Mouse (Mus musculus): Measurements from ENCODE around the gene Srpr. TPM values are rescaled to one million over a fixed set of nuclear protein-coding genes. Genes with fewer than 3 reads are reported as not detected.
A peak's percentile ranks its signal among the peaks of the same experiment; 100 is the strongest.

Gene Srpr
- polyA plus RNA-seq, 1 experiment from 2014 or later: 100 TPM

DNA sequence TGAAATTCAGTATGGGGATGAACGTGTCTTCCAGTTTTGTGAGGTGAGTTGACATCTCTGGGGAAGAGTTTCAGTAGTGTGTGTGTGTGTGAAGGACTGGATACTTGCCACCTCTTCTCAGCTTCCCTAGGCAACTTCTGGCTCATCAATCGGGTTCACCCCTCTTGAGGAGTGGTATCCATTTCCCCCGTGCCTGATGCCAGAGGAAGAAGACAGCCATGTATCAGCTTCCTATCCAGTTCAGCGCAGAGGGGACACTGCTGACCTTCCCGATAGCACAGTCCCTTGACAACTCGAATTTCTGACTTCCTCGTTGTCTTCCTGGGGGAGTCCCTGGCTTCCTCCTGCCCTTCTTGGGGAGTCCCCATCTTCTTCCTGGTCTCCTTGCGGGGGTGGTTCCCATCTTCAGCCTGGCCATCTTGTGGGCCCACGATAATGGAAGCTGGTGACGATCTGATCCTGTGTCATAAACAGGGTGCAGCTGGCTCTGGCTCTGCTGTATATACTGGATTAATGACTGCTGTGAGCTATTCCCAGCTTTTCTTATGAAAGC, 12.5 kb upstream of the Srpr start:
- ATAC-seq (no peak), DNase-seq (ENCODE audit: low read depth, low spot score) (no peak)
- POLR2A ChIA-PET: no interaction called here
- in situ Hi-C loops (cut with MboI; ENCODE audit: low pct_unique_long_range_greater_than_20kb): no loop called here
- no peaks in the 10 kb centered on the region for H3K27me3 ChIP-seq
- no peak for TF ChIP-seq CTCF (IDR thresholded peaks at IDR 0.05)
- CTCF ChIA-PET: no interaction called here

DNA sequence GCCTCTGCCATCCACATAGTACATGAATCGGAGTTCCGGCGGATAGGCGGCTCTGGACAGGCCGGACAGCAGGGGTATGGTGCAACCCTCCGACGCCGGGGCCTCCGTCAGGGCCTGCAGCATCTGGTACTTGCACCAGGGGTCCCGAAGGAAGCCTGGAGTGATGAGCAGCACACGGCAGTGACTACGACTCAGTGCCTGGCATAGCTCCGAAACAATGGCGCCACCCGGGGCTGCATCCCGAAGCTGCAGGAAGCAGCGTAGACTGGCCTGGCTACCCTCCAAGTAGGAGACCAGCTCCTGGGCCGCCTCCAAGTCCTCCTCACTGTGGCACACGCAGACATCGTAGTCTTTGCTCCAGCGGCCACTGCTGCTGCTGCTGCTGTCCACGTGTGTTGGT, 11.3 kb upstream of the Srpr start:
- in situ Hi-C loops (cut with MboI; ENCODE audit: low pct_unique_long_range_greater_than_20kb): no loop called here
- no peaks in the 10 kb centered on the region for H3K27me3 ChIP-seq
- CTCF ChIA-PET: interaction anchor here (1.4 to 1.6 kb wide), 2 partner anchors 7 to 11 kb away, joined by 3 to 4 read pairs; no protein-coding TSS in a partner anchor
- no peak for DNase-seq (ENCODE audit: low read depth, low spot score)
- POLR2A ChIA-PET: no interaction called here
- no peak for ATAC-seq
- no peak for TF ChIP-seq CTCF (IDR thresholded peaks at IDR 0.05)

DNA sequence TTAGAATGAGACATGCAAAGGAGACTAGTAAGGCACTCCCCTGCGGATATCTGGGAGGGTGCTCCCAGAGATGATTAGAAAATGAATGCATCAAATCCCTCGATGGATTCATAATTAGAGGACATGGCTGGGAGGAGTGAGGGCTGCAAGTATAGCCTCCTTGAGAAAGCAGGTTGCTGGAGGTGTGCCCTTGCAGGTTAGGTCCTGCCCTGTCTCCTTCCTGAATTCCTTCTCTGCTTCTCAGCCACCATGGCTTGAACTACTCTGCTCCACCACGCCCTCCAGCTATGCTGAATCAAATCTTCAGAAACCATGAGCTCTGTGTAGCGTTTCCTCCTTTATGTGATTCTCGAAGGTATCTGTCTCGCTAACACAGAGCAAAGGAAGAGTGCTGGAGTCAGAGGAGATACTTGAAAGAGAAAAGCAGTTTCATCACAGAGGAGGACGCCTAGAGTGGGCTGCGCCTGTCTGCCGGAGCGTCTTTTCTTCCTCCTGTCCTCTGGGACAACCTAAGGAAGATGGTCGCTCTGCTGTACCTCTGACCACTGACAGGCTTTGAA, 6.9 kb upstream of the Srpr start:
- ATAC-seq: no peak
- POLR2A ChIA-PET: interaction anchor here (0.6 kb wide), 1 partner anchor 348 kb away, joined by 4 read pairs; no protein-coding TSS in a partner anchor
- no peak for DNase-seq (ENCODE audit: low read depth, low spot score)
- no peak for TF ChIP-seq CTCF (IDR thresholded peaks at IDR 0.05)
- no peaks in the 10 kb centered on the region for H3K27me3 ChIP-seq
- CTCF ChIA-PET: no interaction called here
- in situ Hi-C loops (cut with MboI; ENCODE audit: low pct_unique_long_range_greater_than_20kb): loop anchor here (10.0 kb wide), 1 partner anchor 342 kb away; no protein-coding TSS in a partner anchor

DNA sequence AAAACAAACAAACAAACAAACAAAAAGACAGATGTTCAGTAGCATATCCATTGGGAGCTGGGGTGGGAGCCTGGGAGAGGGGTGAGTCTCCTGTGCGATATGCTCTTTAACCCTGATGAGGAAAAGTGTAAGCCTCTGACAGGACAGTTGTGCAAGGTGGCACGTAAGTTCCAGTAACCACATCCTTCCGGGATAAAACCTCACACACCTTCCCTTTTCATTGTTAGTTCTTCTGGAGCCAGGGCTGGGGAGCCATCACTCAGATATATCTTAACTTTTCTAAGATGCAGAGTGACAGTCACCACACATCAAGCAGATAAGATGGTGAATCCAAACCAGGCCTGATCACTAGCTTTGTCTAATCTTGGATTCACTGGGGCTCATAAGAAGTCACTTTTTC, 5.9 kb upstream of the Srpr start:
- POLR2A ChIA-PET: interaction anchor here (0.7 kb wide), 1 partner anchor 337 kb away, joined by 6 read pairs; no protein-coding TSS in a partner anchor
- in situ Hi-C loops (cut with MboI; ENCODE audit: low pct_unique_long_range_greater_than_20kb): loop anchor here (10.0 kb wide), 1 partner anchor 341 kb away; no protein-coding TSS in a partner anchor
- TF ChIP-seq CTCF (IDR thresholded peaks at IDR 0.05): no peak

DNA sequence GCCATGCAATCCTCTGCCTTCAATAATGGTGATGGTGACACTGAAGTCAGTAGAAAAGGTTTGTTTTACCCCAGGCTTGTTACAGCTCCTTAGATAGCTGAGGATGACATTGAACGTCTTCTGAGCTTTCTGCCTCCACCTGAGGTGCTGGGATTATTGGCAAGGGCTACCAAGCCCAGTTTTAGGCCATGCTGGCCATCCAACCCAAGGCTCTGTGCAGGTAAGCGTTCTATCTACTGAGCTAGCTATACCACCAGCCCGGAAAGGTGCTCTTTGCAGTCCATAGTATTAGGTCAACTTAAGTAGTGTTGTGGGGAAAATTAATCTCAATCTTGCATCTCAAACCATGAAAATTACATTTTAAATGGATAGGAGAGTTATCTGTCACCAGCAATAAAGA, 2.4 kb upstream of the Srpr start:
- DNase-seq (ENCODE audit: low read depth, low spot score): no peak
- no peaks in the 10 kb centered on the region for H3K27me3 ChIP-seq
- no peak for TF ChIP-seq CTCF (IDR thresholded peaks at IDR 0.05)
- POLR2A ChIA-PET: no interaction called here
- no peak for ATAC-seq
- CTCF ChIA-PET: no interaction called here
- in situ Hi-C loops (cut with MboI; ENCODE audit: low pct_unique_long_range_greater_than_20kb): loop anchor here (10.0 kb wide), 1 partner anchor 337 kb away; no protein-coding TSS in a partner anchor

More for the DNA sequence above, 5.9 kb upstream of the Srpr start:
- DNase-seq (ENCODE audit: low read depth, low spot score): no peak
- H3K27me3 ChIP-seq: no peaks in the 10 kb centered on the region
- ATAC-seq: no peak
- CTCF ChIA-PET: no interaction called here

DNA sequence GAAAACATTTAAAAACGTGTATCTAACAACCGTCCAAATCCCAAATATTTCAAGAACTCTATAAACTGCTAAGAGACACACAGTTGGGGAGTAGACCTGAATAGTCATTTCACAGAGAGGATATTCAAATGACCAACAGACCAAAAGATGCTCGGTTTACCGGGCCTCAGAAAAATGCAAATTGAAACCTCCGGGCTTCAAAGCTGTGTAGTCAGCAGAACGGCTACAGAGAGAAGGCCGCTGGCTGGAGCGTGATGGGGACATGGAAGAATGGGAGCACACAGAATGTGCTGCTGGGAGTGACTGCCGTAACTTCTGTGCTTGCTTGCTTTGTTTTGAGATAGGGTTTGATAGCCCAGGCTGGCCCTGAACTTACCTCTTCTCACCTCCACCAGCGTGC, 1.6 kb upstream of the Srpr start:
- in situ Hi-C loops (cut with MboI; ENCODE audit: low pct_unique_long_range_greater_than_20kb): loop anchor here (10.0 kb wide), 1 partner anchor 336 kb away; no protein-coding TSS in a partner anchor
- ChIA-PET POLR2A (no interaction called here), CTCF (no interaction called here)
- no peak for TF ChIP-seq CTCF (IDR thresholded peaks at IDR 0.05)
- DNase-seq (ENCODE audit: low read depth, low spot score): no peak
- H3K27me3 ChIP-seq: no peaks in the 10 kb centered on the region
- ATAC-seq: no peak

DNA sequence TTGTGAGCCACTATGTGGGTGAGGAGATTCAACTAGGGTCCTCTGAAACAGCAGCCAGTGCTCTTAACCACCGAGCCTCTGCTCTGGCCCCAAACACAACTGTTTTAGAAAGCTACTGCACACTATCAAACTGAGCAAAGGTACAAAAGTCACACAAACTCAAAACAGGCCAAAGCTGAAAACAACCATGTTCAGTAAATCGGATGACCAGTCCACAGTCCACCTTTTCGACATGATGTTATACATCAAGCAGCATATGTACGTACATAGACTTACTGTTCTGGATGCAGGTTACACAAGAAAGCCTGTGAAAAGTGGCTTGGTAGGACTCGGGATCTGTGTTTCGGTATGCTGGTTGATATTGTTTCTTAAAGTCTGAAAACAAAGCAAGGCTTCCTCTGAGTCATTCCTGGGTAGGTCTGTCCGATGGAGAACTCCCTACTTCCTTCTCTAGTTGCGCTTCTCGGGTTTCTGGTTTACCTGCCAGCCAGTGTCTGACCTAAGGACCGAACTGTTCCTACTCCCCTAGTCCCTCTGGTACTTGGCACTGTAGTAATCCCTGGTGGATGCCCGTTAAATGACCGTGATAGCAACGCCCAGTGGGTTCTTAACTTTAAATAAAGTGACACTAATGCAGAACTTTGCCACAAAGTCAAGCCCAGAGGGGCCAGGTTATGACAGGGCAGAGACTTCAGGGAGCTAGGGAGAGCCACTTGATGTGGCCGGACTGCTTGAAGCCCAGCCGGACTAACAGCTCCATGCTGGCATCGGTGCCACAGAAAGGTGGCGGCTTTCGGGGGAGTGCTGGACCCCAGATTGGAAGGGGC, 817 bp upstream of the Srpr start:
- ChIA-PET CTCF (interaction anchor here (0.6 to 1.9 kb wide), 13 partner anchors 8 to 347 kb away, joined by 3 to 9 read pairs (median 5); partner anchors contain the start of genes Foxred1 and St3gal4), POLR2A (interaction anchor here (2.9 kb wide), 1 partner anchor 11 kb away, joined by 21 read pairs; the partner anchor contains the start of gene Foxred1)
- no peak for TF ChIP-seq CTCF (IDR thresholded peaks at IDR 0.05)
- no peaks in the 10 kb centered on the region for H3K27me3 ChIP-seq
- DNase-seq (ENCODE audit: low read depth, low spot score) (no peak), ATAC-seq (peak; percentile 63)
- in situ Hi-C loops (cut with MboI; ENCODE audit: low pct_unique_long_range_greater_than_20kb): loop anchor here (10.0 kb wide), 1 partner anchor 336 kb away; no protein-coding TSS in a partner anchor

DNA sequence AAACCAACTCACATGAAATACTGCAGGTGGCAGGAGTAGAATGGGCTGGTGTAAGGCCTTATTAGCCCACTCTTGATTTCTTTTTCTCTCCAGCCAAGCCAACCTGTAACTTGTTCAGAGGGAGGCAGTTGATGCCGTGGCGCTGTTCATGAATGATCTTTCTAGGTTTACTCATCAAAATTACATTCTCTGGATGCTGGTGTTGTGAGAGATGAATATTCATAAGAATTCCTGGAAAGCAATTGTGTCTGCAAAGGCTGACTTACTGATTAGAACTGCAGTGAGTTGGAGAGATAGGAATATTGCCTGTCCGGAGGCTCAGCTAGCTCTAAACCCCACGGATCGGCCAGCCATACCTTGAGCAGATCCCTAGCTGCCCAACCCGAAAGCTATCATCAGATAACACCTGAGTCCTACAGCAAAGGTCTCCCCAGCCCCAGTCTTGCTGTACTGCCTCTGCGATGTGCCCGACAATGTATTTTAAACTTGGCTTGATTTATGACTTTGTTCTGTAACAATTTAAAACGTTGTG, 620 bp downstream of the Srpr start:
- TF ChIP-seq CTCF (IDR thresholded peaks at IDR 0.05): no peak
- in situ Hi-C loops (cut with MboI; ENCODE audit: low pct_unique_long_range_greater_than_20kb): no loop called here

DNA sequence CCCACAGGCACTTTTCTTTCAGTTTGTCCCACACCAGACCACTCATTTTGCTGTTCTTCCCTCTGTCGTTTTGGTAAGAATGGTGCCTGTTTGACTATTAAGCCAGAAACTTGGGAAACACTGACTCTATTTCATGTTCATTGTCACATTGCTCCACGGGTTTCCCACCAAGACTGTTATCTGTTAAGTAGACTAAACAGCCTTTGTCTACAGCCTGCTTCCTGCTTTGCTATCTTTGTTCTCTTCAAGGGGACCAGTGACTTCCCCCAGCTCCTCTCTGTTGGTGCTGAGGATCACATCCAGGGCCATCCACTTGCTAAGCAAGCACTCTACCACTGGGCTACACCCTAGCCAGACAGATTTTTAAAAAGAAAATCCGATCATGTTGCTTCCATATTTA, 3.6 kb downstream of the Srpr start:
- CTCF ChIA-PET: no interaction called here
- in situ Hi-C loops (cut with MboI; ENCODE audit: low pct_unique_long_range_greater_than_20kb): no loop called here

More for the DNA sequence above, 620 bp downstream of the Srpr start:
- ChIA-PET POLR2A (interaction anchor here (2.9 kb wide), 1 partner anchor 10 kb away, joined by 21 read pairs; the partner anchor contains the start of gene Foxred1), CTCF (interaction anchor here (1.1 to 1.9 kb wide), 7 partner anchors 8 to 70 kb away, joined by 4 to 8 read pairs (median 6); no protein-coding TSS in a partner anchor)
- DNase-seq (ENCODE audit: low read depth, low spot score) (no peak), ATAC-seq (no peak)
- no peaks in the 10 kb centered on the region for H3K27me3 ChIP-seq

DNA sequence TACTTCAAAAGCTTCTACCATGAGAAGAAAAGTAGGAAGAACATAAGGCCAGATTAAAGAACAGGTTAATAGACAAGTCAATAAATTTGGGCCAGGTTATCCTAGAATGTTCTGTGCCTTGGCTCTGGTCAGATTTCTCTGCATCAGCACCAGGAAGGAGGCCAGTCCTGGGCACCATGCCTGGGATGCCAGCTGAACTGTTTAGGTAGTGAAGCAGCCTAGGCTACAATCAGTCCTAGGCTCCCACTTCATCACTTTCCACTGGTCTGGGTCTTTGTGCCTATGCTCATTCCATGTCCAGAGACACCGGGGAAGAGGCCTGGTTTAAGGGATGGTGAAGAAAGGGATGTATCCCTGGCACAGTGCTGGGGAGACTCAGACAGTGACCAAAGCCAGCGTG, 4.4 kb downstream of the Srpr start:
- CTCF ChIA-PET: no interaction called here
- ATAC-seq (no peak), DNase-seq (ENCODE audit: low read depth, low spot score) (no peak)
- no peaks in the 10 kb centered on the region for H3K27me3 ChIP-seq
- in situ Hi-C loops (cut with MboI; ENCODE audit: low pct_unique_long_range_greater_than_20kb): no loop called here
- TF ChIP-seq CTCF (IDR thresholded peaks at IDR 0.05): no peak
- POLR2A ChIA-PET: no interaction called here

More for the DNA sequence above, 3.6 kb downstream of the Srpr start:
- POLR2A ChIA-PET: interaction anchor here (0.7 kb wide), 1 partner anchor 84 kb away, joined by 3 read pairs; no protein-coding TSS in a partner anchor
- DNase-seq (ENCODE audit: low read depth, low spot score) (no peak), ATAC-seq (no peak)
- TF ChIP-seq CTCF (IDR thresholded peaks at IDR 0.05): no peak
- H3K27me3 ChIP-seq: no peaks in the 10 kb centered on the region
